Mouse (Mus musculus): ENCODE results near the gene Anapc7. TPM values are rescaled to one million over a fixed set of nuclear protein-coding genes. Genes with fewer than 3 reads are reported as not detected.

Gene Anapc7
- polyA plus RNA-seq, 1 experiment = not detected

GRCm38 (mm10) chr5:122391178-122391785 lies 30.2 kb upstream of the Anapc7 start:
- H3K27ac ChIP-seq (ENCODE audit: insufficient read depth, low read depth, low read length) = no peak overlapping the region
- 49% methylated on average over 16 of the region's 16 CpGs for WGBS
- TF ChIP-seq POLR2A (IDR thresholded peaks at IDR 0.05; ENCODE audit: insufficient read depth, low read depth, low read length) = no peak
- no peak for TF ChIP-seq CTCF (IDR thresholded peaks at IDR 0.05; ENCODE audit: insufficient read depth, low read depth, low read length)
- peaks cover 12% of the 10 kb centered on the region; the same call in 1 of the 2 replicates for H3K4me1 ChIP-seq (ENCODE audit: control insufficient read depth, insufficient read depth, low read length)
- no peak overlapping the region for H3K4me3 ChIP-seq (ENCODE audit: insufficient read depth, low read depth, low read length)

GRCm38 (mm10) chr5:122391786-122392180 lies 29.7 kb upstream of the Anapc7 start, which contains the start of gene Arpc3:
Arpc3 (plus strand) TSS chr5:122391878.
- Histone ChIP-seq H3K27ac (ENCODE audit: insufficient read depth, low read depth, low read length) (0 out of 2 replicates have a peak within 1 kb of the TSS, but pooled peaks have one; percentile 39), H3K4me1 (ENCODE audit: control insufficient read depth, insufficient read depth, low read length) (peaks cover 15% of the 10 kb centered on the region; the same call in 1 of the 2 replicates), H3K4me3 (ENCODE audit: insufficient read depth, low read depth, low read length) (peak within 1 kb of the TSS; percentile 95)
- WGBS = under 1% methylated on average over 39 of the region's 39 CpGs
- TF ChIP-seq CTCF (IDR thresholded peaks at IDR 0.05; ENCODE audit: insufficient read depth, low read depth, low read length) (peak; percentile 77), POLR2A (IDR thresholded peaks at IDR 0.05; ENCODE audit: insufficient read depth, low read depth, low read length) (peak; percentile 63; the same call in 1 of the 2 replicates)

GRCm38 (mm10) chr5:122392227-122393004 lies 29.1 kb upstream of the Anapc7 start:
- TF ChIP-seq CTCF (IDR thresholded peaks at IDR 0.05; ENCODE audit: insufficient read depth, low read depth, low read length) (no peak), POLR2A (IDR thresholded peaks at IDR 0.05; ENCODE audit: insufficient read depth, low read depth, low read length) (no peak)
- WGBS = 5% methylated on average over 19 of the region's 19 CpGs
- H3K4me3 ChIP-seq (ENCODE audit: insufficient read depth, low read depth, low read length) = peak overlapping the region; percentile 95
- H3K27ac ChIP-seq (ENCODE audit: insufficient read depth, low read depth, low read length) = no peak overlapping the region
- H3K4me1 ChIP-seq (ENCODE audit: control insufficient read depth, insufficient read depth, low read length) = peaks cover 15% of the 10 kb centered on the region; the same call in 1 of the 2 replicates

GRCm38 (mm10) chr5:122393887-122394286 lies 27.6 kb upstream of the Anapc7 start:
- TF ChIP-seq CTCF (IDR thresholded peaks at IDR 0.05; ENCODE audit: insufficient read depth, low read depth, low read length) = 0 out of 2 replicates have a peak, but pooled peaks have one; percentile 27
- TF ChIP-seq POLR2A (IDR thresholded peaks at IDR 0.05; ENCODE audit: insufficient read depth, low read depth, low read length) = no peak
- Histone ChIP-seq H3K4me1 (ENCODE audit: control insufficient read depth, insufficient read depth, low read length) (peaks cover 19% of the 10 kb centered on the region; the same call in 1 of the 2 replicates), H3K4me3 (ENCODE audit: insufficient read depth, low read depth, low read length) (no peak overlapping the region), H3K27ac (ENCODE audit: insufficient read depth, low read depth, low read length) (no peak overlapping the region)
- 45% methylated on average over 2 of the region's 2 CpGs for WGBS

- TF ChIP-seq POLR2A (IDR thresholded peaks at IDR 0.05; ENCODE audit: insufficient read depth, low read depth, low read length) (no peak), CTCF (IDR thresholded peaks at IDR 0.05; ENCODE audit: insufficient read depth, low read depth, low read length) (no peak)
- no peak overlapping the region for H3K27ac ChIP-seq (ENCODE audit: insufficient read depth, low read depth, low read length)
- 79% methylated on average over 10 of the region's 10 CpGs for WGBS
- no peak overlapping the region for H3K4me3 ChIP-seq (ENCODE audit: insufficient read depth, low read depth, low read length)
- H3K4me1 ChIP-seq (ENCODE audit: control insufficient read depth, insufficient read depth, low read length) = peaks cover 23% of the 10 kb centered on the region
Observed at GRCm38 (mm10) chr5:122396791-122397190, 24.7 kb upstream of the Anapc7 start.

GRCm38 (mm10) chr5:122397495-122397894 lies 24.0 kb upstream of the Anapc7 start:
- H3K4me3 ChIP-seq (ENCODE audit: insufficient read depth, low read depth, low read length) = no peak overlapping the region
- 90% methylated on average over 8 of the region's 8 CpGs for WGBS
- TF ChIP-seq POLR2A (IDR thresholded peaks at IDR 0.05; ENCODE audit: insufficient read depth, low read depth, low read length) (no peak), CTCF (IDR thresholded peaks at IDR 0.05; ENCODE audit: insufficient read depth, low read depth, low read length) (no peak)
- no peak overlapping the region for H3K27ac ChIP-seq (ENCODE audit: insufficient read depth, low read depth, low read length)
- peaks cover 24% of the 10 kb centered on the region for H3K4me1 ChIP-seq (ENCODE audit: control insufficient read depth, insufficient read depth, low read length)

DNA sequence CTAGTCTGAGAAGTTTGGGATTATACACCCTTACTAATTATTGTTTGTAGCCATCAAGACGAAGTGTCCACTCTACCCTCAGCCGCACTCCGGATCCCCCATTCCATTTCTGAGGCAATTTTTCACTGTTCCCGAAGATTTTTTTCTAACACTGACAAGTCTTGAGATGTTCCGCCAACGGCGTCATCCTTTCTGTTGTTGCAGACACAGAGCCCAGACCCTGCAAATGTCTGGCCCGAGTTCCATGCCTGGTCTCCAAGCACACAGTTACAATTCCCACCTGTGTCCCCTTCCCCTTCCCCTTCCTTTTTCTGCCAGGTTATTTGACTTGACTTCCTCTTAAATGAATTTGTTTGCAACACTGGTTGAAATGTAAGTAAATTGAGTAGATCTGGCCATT lies 21.6 kb upstream of the Anapc7 start:
- 92% methylated on average over 8 of the region's 8 CpGs for WGBS
- TF ChIP-seq CTCF (IDR thresholded peaks at IDR 0.05; ENCODE audit: insufficient read depth, low read depth, low read length) (no peak), POLR2A (IDR thresholded peaks at IDR 0.05; ENCODE audit: insufficient read depth, low read depth, low read length) (no peak)
- H3K4me3 ChIP-seq (ENCODE audit: insufficient read depth, low read depth, low read length) = no peak overlapping the region
- no peak overlapping the region for H3K27ac ChIP-seq (ENCODE audit: insufficient read depth, low read depth, low read length)
- H3K4me1 ChIP-seq (ENCODE audit: control insufficient read depth, insufficient read depth, low read length) = peaks cover 19% of the 10 kb centered on the region

- no peak overlapping the region for H3K27ac ChIP-seq (ENCODE audit: insufficient read depth, low read depth, low read length)
- 73% methylated on average over 18 of the region's 18 CpGs for WGBS
- peaks cover 15% of the 10 kb centered on the region for H3K4me1 ChIP-seq (ENCODE audit: control insufficient read depth, insufficient read depth, low read length)
- no peak overlapping the region for H3K4me3 ChIP-seq (ENCODE audit: insufficient read depth, low read depth, low read length)
- no peak for TF ChIP-seq CTCF (IDR thresholded peaks at IDR 0.05; ENCODE audit: insufficient read depth, low read depth, low read length)
- no peak for TF ChIP-seq POLR2A (IDR thresholded peaks at IDR 0.05; ENCODE audit: insufficient read depth, low read depth, low read length)
Observed at GRCm38 (mm10) chr5:122400628-122401302, 20.7 kb upstream of the Anapc7 start.
